Mouse (Mus musculus) left cerebral cortex, adult 18-20 months (tissue): Measurements from ENCODE around the gene Ntm. TPM values are rescaled to one million over a fixed set of nuclear protein-coding genes. Genes with fewer than 3 reads are reported as not detected.

ENCODE experiments used
- DNase-seq, 2 experiments: peaks; one replicate each; pipeline ENCODE4 v3.0.0; 2021 to 2022; ENCODE audit warnings: low spot score in 2 of 2, mixed read lengths in 1 of 2
- total RNA-seq, 2 experiments: library from RNA; stranded (reverse); gene quantifications; 2 replicates each; pipeline ENCODE4 v1.2.3; 2021

Ntm gene
- total RNA-seq, 2 experiments from 2014 or later, result 250 to 265 TPM

DNA sequence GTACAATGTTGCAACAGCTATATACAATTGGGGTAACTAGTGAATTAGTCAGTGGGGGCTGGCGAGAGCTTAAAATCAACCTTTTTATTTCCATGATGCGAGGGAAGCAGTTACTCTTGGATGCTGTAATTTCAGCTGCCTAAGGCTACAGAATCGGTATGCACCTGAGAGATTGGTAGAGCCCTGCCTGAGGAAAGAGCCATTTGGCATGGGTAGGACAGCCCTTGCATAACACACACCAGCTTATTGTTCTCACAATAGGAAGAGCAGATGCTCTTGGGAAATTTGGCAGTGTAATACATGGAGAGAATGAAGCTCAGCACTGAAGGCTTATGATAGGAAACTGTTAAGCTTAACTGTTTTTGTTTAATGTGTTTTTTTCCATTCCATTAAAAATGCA, 621.6 kb downstream of the Ntm start:
- DNase-seq, result no peak

DNA sequence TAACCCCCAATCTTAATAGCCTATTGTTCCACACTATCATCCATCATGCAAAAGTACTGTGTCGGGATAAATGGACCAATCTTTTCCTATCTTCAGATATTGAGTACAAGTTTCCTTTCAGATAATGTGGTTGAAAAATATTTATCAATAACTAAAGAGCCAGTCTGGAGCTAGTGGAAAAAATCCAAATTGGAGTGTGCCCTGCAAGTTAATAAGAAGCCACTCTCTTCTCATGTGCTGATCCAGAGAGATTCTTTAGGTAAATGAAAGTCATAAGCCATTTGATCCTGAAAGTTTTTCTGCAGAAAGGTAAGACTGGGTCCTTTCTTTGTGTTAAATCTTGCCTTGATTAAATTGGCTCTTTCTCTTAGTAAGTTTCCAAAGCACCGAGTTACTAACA, 627.3 kb downstream of the Ntm start:
- no peak for DNase-seq

- DNase-seq, result no peak
These were observed 630.4 kb downstream of the Ntm start for GRCm38 (mm10) chr9:29332296-29333090.

- no peak for DNase-seq
These were observed 632.5 kb downstream of the Ntm start for GRCm38 (mm10) chr9:29330486-29330885.

DNA sequence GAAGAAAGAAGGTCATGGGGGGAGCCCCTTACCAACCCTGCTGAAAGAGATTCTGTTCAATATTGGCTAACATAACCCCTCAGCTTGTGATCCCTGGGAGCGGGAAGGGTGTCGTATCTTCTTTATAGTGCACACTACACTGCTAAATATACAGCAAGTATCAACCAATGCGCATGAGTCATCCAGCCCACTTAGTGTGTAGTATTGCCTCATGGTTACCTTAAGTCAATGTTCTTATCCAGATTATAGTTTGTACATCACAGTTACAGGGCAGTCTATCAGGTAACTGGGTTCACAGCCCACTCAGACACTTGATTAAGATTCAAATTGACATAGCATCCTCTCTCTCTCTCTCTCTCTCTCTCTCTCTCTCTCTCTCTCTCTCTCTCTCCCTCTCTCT, 636.7 kb downstream of the Ntm start:
- DNase-seq, result no peak

- no peak for DNase-seq
These were observed 637.8 kb downstream of the Ntm start for GRCm38 (mm10) chr9:29325137-29325536.

- no peak for DNase-seq
These were observed 643.7 kb downstream of the Ntm start for GRCm38 (mm10) chr9:29319197-29319596.

- no peak for DNase-seq
These were observed 644.2 kb downstream of the Ntm start for GRCm38 (mm10) chr9:29318676-29319162.

- no peak for DNase-seq
These were observed 645.3 kb downstream of the Ntm start for GRCm38 (mm10) chr9:29317623-29318022.

- no peak for DNase-seq
These were observed 647.1 kb downstream of the Ntm start for GRCm38 (mm10) chr9:29315842-29316241.

GRCm38 (mm10) chr9:29306961-29307360, 656.0 kb downstream of the Ntm start:
- DNase-seq, result no peak

DNA sequence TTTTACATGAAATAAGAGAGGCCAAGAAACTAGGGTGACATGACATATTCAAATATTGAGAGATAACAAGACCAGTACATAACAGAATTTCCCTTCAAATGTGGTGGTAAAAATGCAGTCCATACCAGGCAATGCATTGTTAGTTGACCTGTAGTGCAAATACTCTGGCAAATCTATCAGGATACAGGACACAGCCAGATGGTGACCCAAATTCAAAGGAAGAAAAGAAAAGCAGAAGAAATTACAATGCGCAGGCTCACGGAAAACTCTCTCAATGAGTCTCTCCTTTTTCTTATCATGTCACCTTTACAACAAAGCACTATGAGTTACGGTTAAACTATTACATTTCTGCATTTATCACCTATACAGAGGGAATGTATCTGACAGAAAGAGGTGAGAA, 664.6 kb downstream of the Ntm start:
- no peak for DNase-seq

GRCm38 (mm10) chr9:29296752-29297151, 666.2 kb downstream of the Ntm start:
- DNase-seq, result no peak

GRCm38 (mm10) chr9:29288003-29288704, 674.8 kb downstream of the Ntm start:
- DNase-seq, result no peak

GRCm38 (mm10) chr9:29285144-29285543, 677.8 kb downstream of the Ntm start:
- no peak for DNase-seq

GRCm38 (mm10) chr9:29272861-29273260, 690.1 kb downstream of the Ntm start:
- no peak for DNase-seq

GRCm38 (mm10) chr9:29269988-29270387, 693.0 kb downstream of the Ntm start:
- DNase-seq, result no peak

- peak in 1 of 2 experiments; percentile 3 for DNase-seq
These were observed 693.7 kb downstream of the Ntm start for GRCm38 (mm10) chr9:29269277-29269646.

DNA sequence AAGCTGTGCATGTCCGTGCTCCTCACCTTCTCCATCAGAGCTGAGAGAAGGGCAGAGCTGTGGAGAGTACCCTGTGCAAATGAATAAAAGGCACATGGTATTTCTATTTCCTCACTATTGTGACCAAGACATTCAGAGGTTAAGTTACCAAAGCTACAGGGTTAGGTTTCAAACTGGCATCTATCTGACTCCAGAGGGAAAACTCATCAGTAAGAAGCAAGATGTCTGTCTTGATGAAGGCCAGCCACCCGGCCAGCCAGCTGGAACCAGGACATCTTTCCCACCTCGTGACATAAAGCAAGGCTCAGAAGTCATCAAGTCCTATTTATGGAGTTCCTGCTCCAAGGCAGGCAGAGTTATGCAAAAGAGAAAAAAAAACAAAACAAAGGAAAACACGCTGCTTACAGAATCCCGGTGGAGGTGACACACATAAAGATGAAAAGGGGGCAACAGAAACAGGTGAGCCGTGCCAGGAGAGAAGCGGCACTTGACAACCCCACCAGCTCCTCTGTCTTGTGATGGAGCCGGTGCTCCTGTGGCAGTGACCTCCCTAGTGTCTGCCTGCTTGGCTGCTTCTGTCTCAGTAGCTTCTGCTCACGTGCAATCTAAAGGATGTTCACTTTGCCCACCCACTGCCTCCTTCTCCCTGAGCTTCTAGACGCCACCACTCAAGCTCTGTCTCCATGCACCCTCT, 694.2 kb downstream of the Ntm start:
- DNase-seq, result peak in 1 of 2 experiments; percentile 7

DNA sequence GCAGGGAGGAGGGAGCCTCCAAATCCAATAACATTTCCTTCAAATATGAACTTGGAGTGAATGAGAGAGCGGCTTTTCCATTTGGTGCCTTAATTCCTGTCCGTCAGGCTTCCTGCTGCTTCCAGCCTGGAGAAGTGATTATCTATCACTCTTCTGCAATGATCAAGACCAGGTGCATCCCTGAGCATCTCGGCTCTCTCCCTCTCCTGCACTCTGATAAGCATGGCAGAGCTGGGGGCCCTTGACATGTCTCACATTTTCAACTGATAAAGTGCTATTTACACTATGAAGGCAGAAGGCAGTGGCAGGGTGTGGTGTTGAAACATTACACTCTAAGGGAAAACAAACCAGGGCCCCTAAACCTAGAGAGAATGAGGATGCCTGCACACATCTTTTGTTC, 695.3 kb downstream of the Ntm start:
- no peak for DNase-seq

GRCm38 (mm10) chr9:29265177-29265576, 697.8 kb downstream of the Ntm start:
- no peak for DNase-seq

DNA sequence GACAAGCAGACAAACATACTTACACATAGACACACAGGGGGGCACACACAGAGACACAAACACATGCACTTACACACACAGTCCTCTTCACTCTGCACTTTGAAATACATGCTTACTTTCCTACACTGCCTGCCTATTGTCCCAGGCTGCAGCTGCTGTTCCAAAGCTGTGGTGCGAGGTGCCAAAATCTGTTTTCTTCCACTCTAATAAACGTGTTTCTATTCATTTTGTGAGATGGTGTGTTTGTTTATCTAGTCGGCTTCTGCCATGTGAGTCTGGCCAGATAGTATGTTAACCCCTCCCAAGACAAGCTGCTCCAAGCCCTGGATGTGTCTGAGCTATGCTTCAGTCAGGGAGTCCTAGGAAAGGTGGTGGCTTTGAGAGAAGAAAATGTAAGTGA, 700.1 kb downstream of the Ntm start:
- DNase-seq, result no peak
